Mouse (Mus musculus) activated CD4-positive, CD25-positive, alpha-beta regulatory T cell, adult 9 weeks (primary cell): Measurements from ENCODE around the gene Cfap57. TPM values are rescaled to one million over a fixed set of nuclear protein-coding genes. Genes with fewer than 3 reads are reported as not detected.

Experiments
- polyA plus RNA-seq: library from polyadenylated mRNA; unstranded; fragments of 100-300 nt; shearing (Covaris generic); gene quantifications from one replicate; pipeline ENCODE4 v1.2.1, GENCODE M21; 2017

Gene Cfap57
- polyA plus RNA-seq = not detected

GRCm38 (mm10) chr4:118620279-118620966 lies at the start of gene Cfap57, which contains the start of gene Ebna1bp2:
Gene Cfap57 (minus strand): TSS chr4:118620777.
Gene Ebna1bp2 (plus strand): TSS chr4:118620799.

GRCm38 (mm10) chr4:118658652-118659051 lies 38.1 kb upstream of the Cfap57 start, which contains the start of gene Olfr62:
Gene Olfr62 (plus strand): TSS chr4:118658952.

GRCm38 (mm10) chr4:118543592-118544260 lies 76.9 kb downstream of the Cfap57 start, which contains the start of gene Tmem125:
Gene Tmem125 (minus strand): TSS chr4:118544044.

GRCm38 (mm10) chr4:118526408-118527334 lies 93.9 kb downstream of the Cfap57 start, which contains the start of gene 2610528J11Rik:
Gene 2610528J11Rik (plus strand): TSS chr4:118526999.

Other genes with a start within 250 kb of the Cfap57 start
- 20.9 TPM for gene Szt2, start 211.5 kb downstream of the Cfap57 start, polyA plus RNA-seq
- gene Med8, start 211.4 kb downstream of the Cfap57 start, polyA plus RNA-seq = 128 TPM
- 172 TPM for gene Elovl1, start 192.7 kb downstream of the Cfap57 start, polyA plus RNA-seq
- 15.4 TPM for gene Cdc20, start 183.4 kb downstream of the Cfap57 start, polyA plus RNA-seq
- not detected for gene Mpl, start 163.3 kb downstream of the Cfap57 start, polyA plus RNA-seq
- 0.17 TPM for gene Tie1, start 130.7 kb downstream of the Cfap57 start, polyA plus RNA-seq
- gene 2610528J11Rik, start 93.8 kb downstream of the Cfap57 start, polyA plus RNA-seq = not detected
- gene Tmem125, start 76.7 kb downstream of the Cfap57 start, polyA plus RNA-seq = not detected
- 172 TPM for gene Ebna1bp2, start within 50 bp of the Cfap57 start, polyA plus RNA-seq
- gene Olfr62, start 38.2 kb upstream of the Cfap57 start, polyA plus RNA-seq = not detected
- not detected for gene Olfr1342, start 72.0 kb upstream of the Cfap57 start, polyA plus RNA-seq
- gene Olfr1341, start 82.7 kb upstream of the Cfap57 start, polyA plus RNA-seq = not detected
- gene Olfr1340, start 99.4 kb upstream of the Cfap57 start, polyA plus RNA-seq = not detected
- gene Olfr1339, start 111.4 kb upstream of the Cfap57 start, polyA plus RNA-seq = not detected
- gene Olfr1338, start 138.0 kb upstream of the Cfap57 start, polyA plus RNA-seq = not detected
- not detected for gene Olfr1337, start 161.8 kb upstream of the Cfap57 start, polyA plus RNA-seq
- gene Olfr1335, start 189.2 kb upstream of the Cfap57 start, polyA plus RNA-seq = not detected
- gene Olfr1333, start 215.5 kb upstream of the Cfap57 start, polyA plus RNA-seq = not detected
- gene Olfr1331, start 243.9 kb upstream of the Cfap57 start, polyA plus RNA-seq = 0.09 TPM